11 mouse cellular contexts compared by ENCODE assay signal in the genomic region with DNA sequence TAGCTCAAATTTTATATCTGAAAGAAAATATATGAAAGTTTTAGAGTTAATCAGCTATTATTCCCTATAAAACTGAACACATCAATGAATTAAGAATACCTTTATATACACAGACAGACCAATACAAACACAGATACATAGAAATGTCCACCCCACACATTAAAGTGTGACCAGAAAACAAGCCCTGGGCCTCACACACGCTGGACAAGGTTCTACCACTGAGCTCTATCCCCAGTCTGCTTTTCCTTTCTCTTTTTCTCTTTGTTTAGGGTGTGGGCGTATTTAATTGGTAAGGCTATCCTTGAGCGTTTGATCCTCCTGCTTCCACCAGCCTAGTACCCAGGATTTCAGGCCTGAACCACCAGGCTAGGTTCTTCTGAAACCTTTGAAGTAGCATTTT.
"Had no signal": no experiment of that assay in that cellular context is flagged by ENCODE, and none has a peak within 500 bp of the region (broad histone marks: within the 10 kb centered on the region; RNA-seq: fewer than 3 reads in every experiment).

No protein-coding gene starts in this region.

- H3K27me3 ChIP-seq: limb, embryonic 13.5 days; neural tube, embryonic 12.5 days had no signal

- H3K36me3 ChIP-seq: limb, embryonic 13.5 days; neural tube, embryonic 12.5 days had no signal

- H3K9me3 ChIP-seq: limb, embryonic 13.5 days; neural tube, embryonic 12.5 days had no signal

- DNase-seq: kidney, adult 18-20 months; kidney, postnatal 10 days; kidney, postnatal 4 days; left cerebral cortex, postnatal 4 days; lung, adult 18-20 months; thymus, postnatal 4 days had no signal

- H3K4me2 ChIP-seq: limb, embryonic 13.5 days; neural tube, embryonic 12.5 days had no signal

- H3K4me3 ChIP-seq: limb, embryonic 13.5 days; myocyte; neural tube, embryonic 12.5 days had no signal

- H3K9ac ChIP-seq: limb, embryonic 13.5 days; liver, embryonic 14.5 days; neural tube, embryonic 12.5 days had no signal

- H3K27ac ChIP-seq: limb, embryonic 13.5 days; liver, embryonic 14.5 days; neural tube, embryonic 12.5 days; stomach, postnatal 0 days had no signal

- H3K4me1 ChIP-seq: limb, embryonic 13.5 days; neural tube, embryonic 12.5 days had no signal
